Mouse (Mus musculus): ENCODE measurements around the gene Tmem109. TPM values are rescaled to one million over a fixed set of nuclear protein-coding genes. Genes with fewer than 3 reads are reported as not detected.

Tmem109 gene
- 10 to 100 TPM; 36.4 to 37.3 TPM for total RNA-seq (2021)
- long read RNA-seq, transcript Tmem109-201 (4 exons, 2,188 nt) = major isoform, 32 of 47 reads
- long read RNA-seq, transcript Tmem109-205 (3 exons, 615 nt) = minor isoform, 5 of 47 reads
- long read RNA-seq, partial matches to known transcripts = 0 of 47 reads
- long read RNA-seq, other reads (novel, unspliced or antisense) = 10 of 47 reads

- DNase-seq (ENCODE audit: low spot score in 2 of 2) = peak; percentile 90 to 95
These were observed at the start of gene Tmem109 for GRCm38 (mm10) chr19:10881426-10882154. Tmem109 (minus strand) TSS chr19:10882001.

- no peak for DNase-seq (ENCODE audit: low spot score in 2 of 2)
These were observed 48.8 kb upstream of the Tmem109 start for GRCm38 (mm10) chr19:10930641-10931040.

GRCm38 (mm10) chr19:10926666-10927065, 44.9 kb upstream of the Tmem109 start:
- DNase-seq (ENCODE audit: low spot score in 2 of 2) = no peak

- DNase-seq (ENCODE audit: low spot score in 2 of 2) = no peak
These were observed 44.4 kb upstream of the Tmem109 start for GRCm38 (mm10) chr19:10926123-10926621.

- no peak for DNase-seq (ENCODE audit: low spot score in 2 of 2)
These were observed 42.4 kb upstream of the Tmem109 start for GRCm38 (mm10) chr19:10924220-10924619.

- DNase-seq (ENCODE audit: low spot score in 2 of 2) = no peak
These were observed 39.3 kb upstream of the Tmem109 start for GRCm38 (mm10) chr19:10921058-10921457.

- DNase-seq (ENCODE audit: low spot score in 2 of 2) = no peak
These were observed 38.7 kb upstream of the Tmem109 start, which contains the start of gene Zp1 for GRCm38 (mm10) chr19:10920532-10920931. Zp1 (minus strand) TSS chr19:10920632.

- no peak for DNase-seq (ENCODE audit: low spot score in 2 of 2)
These were observed 36.7 kb upstream of the Tmem109 start for GRCm38 (mm10) chr19:10918321-10918991.

GRCm38 (mm10) chr19:10916506-10916905, 34.7 kb upstream of the Tmem109 start:
- no peak for DNase-seq (ENCODE audit: low spot score in 2 of 2)

GRCm38 (mm10) chr19:10914870-10915269, 33.1 kb upstream of the Tmem109 start:
- DNase-seq (ENCODE audit: low spot score in 2 of 2) = no peak

GRCm38 (mm10) chr19:10914291-10914690, 32.5 kb upstream of the Tmem109 start:
- DNase-seq (ENCODE audit: low spot score in 2 of 2) = no peak

- DNase-seq (ENCODE audit: low spot score in 2 of 2) = no peak
These were observed 27.4 kb upstream of the Tmem109 start for GRCm38 (mm10) chr19:10909087-10909721.

- peak; percentile 62 to 69 for DNase-seq (ENCODE audit: low spot score in 2 of 2)
These were observed 26.1 kb upstream of the Tmem109 start for GRCm38 (mm10) chr19:10907891-10908290.

GRCm38 (mm10) chr19:10905728-10906000, 23.9 kb upstream of the Tmem109 start:
- no peak for DNase-seq (ENCODE audit: low spot score in 2 of 2)

GRCm38 (mm10) chr19:10904927-10905727, 23.3 kb upstream of the Tmem109 start:
- peak; percentile 32 to 61 for DNase-seq (ENCODE audit: low spot score in 2 of 2)

- no peak for DNase-seq (ENCODE audit: low spot score in 2 of 2)
These were observed 22.7 kb upstream of the Tmem109 start for GRCm38 (mm10) chr19:10904512-10904911.

GRCm38 (mm10) chr19:10901046-10901445, 19.2 kb upstream of the Tmem109 start:
- no peak for DNase-seq (ENCODE audit: low spot score in 2 of 2)

- no peak for DNase-seq (ENCODE audit: low spot score in 2 of 2)
These were observed 18.5 kb upstream of the Tmem109 start for GRCm38 (mm10) chr19:10900315-10900714.

- no peak for DNase-seq (ENCODE audit: low spot score in 2 of 2)
These were observed 15.7 kb upstream of the Tmem109 start for GRCm38 (mm10) chr19:10897491-10897890.

- no peak for DNase-seq (ENCODE audit: low spot score in 2 of 2)
These were observed 15.0 kb upstream of the Tmem109 start for GRCm38 (mm10) chr19:10896849-10897248.

GRCm38 (mm10) chr19:10895708-10896107, 13.9 kb upstream of the Tmem109 start:
- DNase-seq (ENCODE audit: low spot score in 2 of 2) = no peak
